9 mouse cellular contexts compared by ENCODE assay signal in the genomic region with DNA sequence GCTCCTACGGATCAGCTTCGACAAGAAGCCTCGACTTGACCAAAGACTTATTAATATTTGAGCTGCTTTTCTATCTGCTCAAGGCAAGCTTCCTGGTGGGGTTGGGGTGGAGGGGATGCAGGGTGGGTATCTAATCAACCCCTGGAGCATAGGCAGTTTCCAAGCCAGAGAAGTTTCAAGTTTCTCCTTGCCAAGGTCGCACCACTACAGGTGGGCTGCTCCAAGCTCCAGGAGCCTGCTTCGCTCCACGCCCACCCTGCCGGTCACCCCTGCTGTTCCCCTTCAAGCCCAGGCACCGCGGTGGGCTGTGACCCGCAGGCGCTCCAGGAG. TPM values are rescaled to one million over a fixed set of nuclear protein-coding genes. Genes with fewer than 3 reads are reported as not detected.
DNase-seq lines count a peak whose midpoint lies in the region; ATAC-seq lines count a peak whose summit lies in the region.
"Had no signal": no experiment of that assay in that cellular context is flagged by ENCODE, and none has a peak within 500 bp of the region (broad histone marks: within the 10 kb centered on the region; RNA-seq: fewer than 3 reads in every experiment).

No protein-coding gene starts in this region.

- H3K4me2 ChIP-seq in heart, embryonic 12.5 days, result peak overlapping the region; percentile 85
- H3K4me2 ChIP-seq in liver, embryonic 15.5 days, result peak overlapping the region; percentile 87

- H3K4me1 ChIP-seq in heart, embryonic 12.5 days (replicated peaks), result no peaks in the 10 kb centered on the region; the same call in 1 of the 2 replicates
- H3K4me1 ChIP-seq in liver, embryonic 15.5 days (replicated peaks), result peaks cover 7% of the 10 kb centered on the region

- ATAC-seq in heart, embryonic 12.5 days (ENCODE audit: insufficient number of reproducible peaks, low FRiP score), result no peak; the same call in 1 of the 2 replicates
- ATAC-seq in liver, embryonic 15.5 days (ENCODE audit: insufficient read depth), result no peak

- H3K4me3 ChIP-seq in heart, embryonic 12.5 days, result peak overlapping the region; percentile 76
- H3K4me3 ChIP-seq in liver, embryonic 15.5 days (replicated peaks), result peak overlapping the region; percentile 62

- H3K36me3 ChIP-seq in heart, embryonic 12.5 days, result no peaks in the 10 kb centered on the region
- no peaks in the 10 kb centered on the region for H3K36me3 ChIP-seq in liver, embryonic 15.5 days (replicated peaks)
- H3K36me3 ChIP-seq: G1E had no signal

- H3K27me3 ChIP-seq in heart, embryonic 12.5 days (replicated peaks), result peaks cover 11% of the 10 kb centered on the region
- H3K27me3 ChIP-seq in liver, embryonic 15.5 days, result peaks cover 67% of the 10 kb centered on the region

- under 1% methylated on average over 11 of the region's 11 CpGs for WGBS in heart, embryonic 12.5 days
- WGBS in liver, embryonic 15.5 days (ENCODE audit: insufficient replicate concordance), result under 1% methylated on average over 11 of the region's 11 CpGs

- peak overlapping the region; percentile 79 for H3K9ac ChIP-seq in heart, embryonic 12.5 days
- peak overlapping the region; percentile 40; the same call in 1 of the 2 replicates for H3K9ac ChIP-seq in liver, embryonic 15.5 days

- peak overlapping the region; percentile 57; the same call in 1 of the 2 replicates for H3K27ac ChIP-seq in heart, embryonic 12.5 days (ENCODE audit: poor library complexity, severe bottlenecking)
- H3K27ac ChIP-seq in liver, embryonic 15.5 days (replicated peaks), result no peak overlapping the region

- DNase-seq in heart, adult 11 months, result no peak
- peak; percentile 50 for DNase-seq in ES-CJ7 (ENCODE audit: low read depth, low spot score)
- DNase-seq in forelimb bud, embryonic 11.5 days (ENCODE audit: low read depth, low spot score), result peak; percentile 35
- DNase-seq in adrenal gland, postnatal 25 days, result no peak
- DNase-seq in layer of hippocampus, postnatal 25 days (ENCODE audit: extremely low spot score in 1 of 2, low spot score in 1 of 2), result no peak
- no peak for DNase-seq in spleen, postnatal 36 days (ENCODE audit: low spot score in 2 of 2)

- no peaks in the 10 kb centered on the region; the same call in 1 of the 2 replicates for H3K9me3 ChIP-seq in heart, embryonic 12.5 days (replicated peaks)
- H3K9me3 ChIP-seq in liver, embryonic 15.5 days (replicated peaks), result no peaks in the 10 kb centered on the region

RNA-seq across cellular contexts. Expression of a gene that starts 0.3 kb away (rescaled TPM):
- 50.0 and 54.1 TPM in 2 replicates for polyA plus RNA-seq in heart, embryonic 12.5 days (2016; fragmentation: Nextera tagmentation; extraction: Ambion mirVana)
- 22.2 and 22.9 TPM in 2 replicates for polyA plus RNA-seq in liver, embryonic 15.5 days (2015; fragmentation: Nextera tagmentation; extraction: Ambion mirVana)
- total RNA-seq in adrenal gland, postnatal 25 days (2021), result 26.1 and 32.7 TPM in 2 replicates
- total RNA-seq in layer of hippocampus, postnatal 25 days (2021), result 10 to 100 TPM; 15.4 to 16.2 TPM

Comparison
In these comparisons a context has a peak if more than half of its experiments do, and no peak if none do; other contexts are left out.
1. DNase-seq: peak in ES-CJ7 (single experiment) and forelimb bud, embryonic 11.5 days (single experiment); none in heart, adult 11 months (single experiment), adrenal gland, postnatal 25 days (single experiment), layer of hippocampus, postnatal 25 days (0 of 2) and spleen, postnatal 36 days (0 of 2).